Mouse (Mus musculus) neutrophil, adult 59 days (primary cell): Measurements from ENCODE around the gene Agr2. TPM values are rescaled to one million over a fixed set of nuclear protein-coding genes. Genes with fewer than 3 reads are reported as not detected.

Experiments
- total RNA-seq, 2 experiments: library from RNA; stranded (reverse); gene quantifications; 1 replicate in 1 of 2; 2 replicates in 1 of 2; pipeline ENCODE4 v1.2.4; 2023

Gene Agr2
- not detected for total RNA-seq

GRCm38 (mm10) chr12:35992711-35993110 is at the start of gene Agr2:
Gene Agr2 (plus strand): TSS chr12:35992907.

GRCm38 (mm10) chr12:36042348-36042778 is 49.7 kb downstream of the Agr2 start, which contains the start of gene Tspan13:
Gene Tspan13 (minus strand): TSS chr12:36042500.

Other genes with a start within 250 kb of the Agr2 start
- gene Agr3, start 67.3 kb upstream of the Agr2 start, total RNA-seq: not detected
- gene Tspan13, start 49.6 kb downstream of the Agr2 start, total RNA-seq: 10 to 100 TPM; 50.2 to 53.5 TPM
- gene Ankmy2, start 164.2 kb downstream of the Agr2 start, total RNA-seq: 1 to 10 TPM; 7.7 to 8.2 TPM
- 10 to 100 TPM; 16.4 to 19.8 TPM for gene Bzw2, start 165.2 kb downstream of the Agr2 start, total RNA-seq